Mouse (Mus musculus) MEL (cell line): ENCODE data around the gene Pla2g12a. TPM values are rescaled to one million over a fixed set of nuclear protein-coding genes. Genes with fewer than 3 reads are reported as not detected.

ENCODE experiments used
- DNase-seq: peaks from one replicate; pipeline ENCODE4 v3.0.0; 2011; ENCODE audit warnings: low read depth, low spot score
- H3K27ac ChIP-seq: 2 replicates; pipeline ENCODE4 v1.5.1; 2012; ENCODE audit warnings: low read depth, mild to moderate bottlenecking, control low read depth, low read length, moderate library complexity; ENCODE audit not compliant: control insufficient read depth
- H3K27me3 ChIP-seq, 2 experiments: fragments of 150-350 bp in 1 of 2; sonication (generic) in 1 of 2; 2 replicates each; pipeline ENCODE4 v1.6.1; 2012; ENCODE audit warnings: low read length in 2 of 2, mild to moderate bottlenecking in 2 of 2, improper control_type of control experiment in 1 of 2, moderate library complexity in 1 of 2; ENCODE audit not compliant: insufficient read depth in 2 of 2, control insufficient read depth in 1 of 2
- H3K36me3 ChIP-seq, 2 experiments: 2 replicates each; pipeline ENCODE4 v1.6.1; 2012 to 2014; ENCODE audit warnings: low read length in 2 of 2, improper control_type of control experiment in 1 of 2, inconsistent platforms in 1 of 2, mild to moderate bottlenecking in 1 of 2; ENCODE audit not compliant: insufficient read depth in 2 of 2, control insufficient read depth in 1 of 2
- H3K4me1 ChIP-seq, 2 experiments: fragments of 150-350 bp in 1 of 2; sonication (generic) in 1 of 2; 2 replicates each; pipeline ENCODE4 v1.6.1; 2012; ENCODE audit warnings: low read length in 2 of 2, improper control_type of control experiment in 1 of 2, mild to moderate bottlenecking in 1 of 2; ENCODE audit not compliant: insufficient read depth in 2 of 2, control insufficient read depth in 1 of 2
- H3K4me3 ChIP-seq, 2 experiments: fragments of 150-350 bp in 1 of 2; sonication (generic) in 1 of 2; 2 replicates each; pipeline ENCODE4 v1.5.1; 2012; ENCODE audit warnings: low read depth in 2 of 2, low read length in 2 of 2, mild to moderate bottlenecking in 2 of 2, moderate library complexity in 2 of 2, control low read depth in 1 of 2, improper control_type of control experiment in 1 of 2; ENCODE audit not compliant: control insufficient read depth in 1 of 2, insufficient read depth in 1 of 2
- H3K79me2 ChIP-seq: 2 replicates; pipeline ENCODE4 v1.6.1; 2012; ENCODE audit warnings: mild to moderate bottlenecking, low read length, moderate library complexity; ENCODE audit not compliant: control insufficient read depth, poor library complexity, insufficient read depth
- H3K9ac ChIP-seq: 2 replicates; pipeline ENCODE4 v1.6.1; 2012; ENCODE audit warnings: low read depth, mild to moderate bottlenecking, control low read depth, low read length, moderate library complexity; ENCODE audit not compliant: control insufficient read depth, poor library complexity, severe bottlenecking
- H3K9me3 ChIP-seq: fragments of 150-350 bp; sonication (generic); replicated peaks from 2 replicates; pipeline ENCODE4 v1.6.1; 2012; ENCODE audit warnings: mild to moderate bottlenecking, low read length, improper control_type of control experiment, moderate library complexity; ENCODE audit not compliant: insufficient read depth
- BHLHE40 ChIP-seq: IDR thresholded peaks from 2 replicates; pipeline ENCODE4 v1.6.1; 2012; ENCODE audit warnings: low read depth, mild to moderate bottlenecking, inconsistent platforms, low read length, improper control_type of control experiment, borderline replicate concordance
- E2F4 ChIP-seq: IDR thresholded peaks from 2 replicates; pipeline ENCODE4 v1.6.1; 2011; ENCODE audit warnings: low read depth, low read length, improper control_type of control experiment, borderline replicate concordance
- ELF1 ChIP-seq: IDR thresholded peaks from 2 replicates; pipeline ENCODE4 v1.6.1; 2014; ENCODE audit warnings: low read depth, mild to moderate bottlenecking, inconsistent platforms, low read length, improper control_type of control experiment, moderate library complexity
- EP300 ChIP-seq, 2 experiments: IDR thresholded peaks; 2 replicates each; pipeline ENCODE4 v1.6.1; 2011; ENCODE audit warnings: improper control_type of control experiment in 2 of 2, low read length in 2 of 2, low read depth in 1 of 2, mild to moderate bottlenecking in 1 of 2
- ETS1 ChIP-seq: IDR thresholded peaks from 2 replicates; pipeline ENCODE4 v1.6.1; 2012; ENCODE audit warnings: low read depth, mild to moderate bottlenecking, inconsistent platforms, low read length, improper control_type of control experiment, moderate library complexity
- GABPA ChIP-seq: IDR thresholded peaks from 2 replicates; pipeline ENCODE4 v1.6.1; 2012; ENCODE audit warnings: low read depth, mild to moderate bottlenecking, inconsistent platforms, low read length, improper control_type of control experiment, moderate library complexity
- GATA1 ChIP-seq: IDR thresholded peaks from 2 replicates; pipeline ENCODE4 v1.6.1; 2011; ENCODE audit warnings: low read depth, low read length, improper control_type of control experiment
- HCFC1 ChIP-seq: IDR thresholded peaks from 2 replicates; pipeline ENCODE4 v1.6.1; 2012; ENCODE audit warnings: low read depth, mild to moderate bottlenecking, inconsistent platforms, low read length, improper control_type of control experiment, moderate library complexity
- MAX ChIP-seq: IDR thresholded peaks from 2 replicates; pipeline ENCODE4 v1.6.1; 2011; ENCODE audit warnings: low read length, improper control_type of control experiment
- MXI1 ChIP-seq: IDR thresholded peaks from 2 replicates; pipeline ENCODE4 v1.6.1; 2011; ENCODE audit warnings: mild to moderate bottlenecking, low read depth, low read length, improper control_type of control experiment
- MYB ChIP-seq: IDR thresholded peaks from 2 replicates; pipeline ENCODE4 v1.6.1; 2011; ENCODE audit warnings: mild to moderate bottlenecking, low read depth, low read length, improper control_type of control experiment
- POLR2A ChIP-seq, 2 experiments: IDR thresholded peaks; 2 replicates each; pipeline ENCODE4 v1.6.1; 2011 to 2012; ENCODE audit warnings: low read length in 2 of 2, mild to moderate bottlenecking in 2 of 2, control low read depth in 1 of 2, improper control_type of control experiment in 1 of 2, low read depth in 1 of 2, moderate library complexity in 1 of 2; ENCODE audit not compliant: control insufficient read depth in 1 of 2, insufficient read depth in 1 of 2, poor library complexity in 1 of 2
- POLR2AphosphoS2 ChIP-seq: IDR thresholded peaks from 2 replicates; pipeline ENCODE4 v1.6.1; 2011; ENCODE audit warnings: low read length, improper control_type of control experiment
- POLR2AphosphoS5 ChIP-seq: IDR thresholded peaks from 2 replicates; pipeline ENCODE4 v1.6.1; 2012; ENCODE audit warnings: low read depth, borderline replicate concordance, mild to moderate bottlenecking, inconsistent platforms, low read length, moderate library complexity, mixed read lengths
- RAD21 ChIP-seq: IDR thresholded peaks from 2 replicates; pipeline ENCODE4 v1.6.1; 2011; ENCODE audit warnings: mild to moderate bottlenecking, low read depth, low read length, improper control_type of control experiment
- SMC3 ChIP-seq: IDR thresholded peaks from 2 replicates; pipeline ENCODE4 v1.6.1; 2011; ENCODE audit warnings: low read depth, low read length, improper control_type of control experiment
- TAL1 ChIP-seq: IDR thresholded peaks from 2 replicates; pipeline ENCODE4 v1.6.1; 2012; ENCODE audit warnings: mild to moderate bottlenecking, inconsistent platforms, low read length, moderate library complexity, mixed read lengths
- USF1 ChIP-seq: IDR thresholded peaks from 2 replicates; pipeline ENCODE4 v1.6.1; 2014; ENCODE audit warnings: low read depth, mild to moderate bottlenecking, inconsistent platforms, low read length, improper control_type of control experiment, moderate library complexity
- USF2 ChIP-seq, 2 experiments: IDR thresholded peaks; 2 replicates each; pipeline ENCODE4 v1.6.1; 2011 to 2012; ENCODE audit warnings: improper control_type of control experiment in 2 of 2, low read length in 2 of 2, borderline replicate concordance in 1 of 2, inconsistent platforms in 1 of 2, low read depth in 1 of 2, mild to moderate bottlenecking in 1 of 2; ENCODE audit not compliant: insufficient read depth in 1 of 2
- ZMIZ1 ChIP-seq: IDR thresholded peaks from 2 replicates; pipeline ENCODE4 v1.6.1; 2012; ENCODE audit warnings: low read depth, mild to moderate bottlenecking, inconsistent platforms, low read length, improper control_type of control experiment, moderate library complexity
- polyA plus RNA-seq, 2 experiments: library from polyadenylated mRNA; stranded (reverse) in 1 of 2; unstranded in 1 of 2; fragments of >175 nt in 1 of 2; fragments of >200 nt in 1 of 2; gene quantifications; 2 replicates each; pipeline versions ENCODE4 v1.2.1 to v1.2.4; 2012; ENCODE audit warnings: low replicate concordance in 2 of 2, low read depth in 1 of 2; ENCODE audit not compliant: insufficient read length in 2 of 2, insufficient read depth in 1 of 2, missing spikeins in 1 of 2
- total RNA-seq: library from RNA; depleted of rRNA; stranded (reverse); fragments of 300-350 nt; gene quantifications from 2 replicates; pipeline ENCODE4 v1.2.3, GENCODE M21; 2012

The Pla2g12a gene
- total and polyA plus RNA-seq, 3 experiments = 89.8 to 251 (median 93.5) TPM

GRCm38 (mm10) chr3:129885577-129885976, 7.2 kb downstream of the Pla2g12a start (continued):
- TF ChIP-seq ETS1 (peak; percentile 63; the same call in 1 of the 2 replicates), ZMIZ1 (no peak)

GRCm38 (mm10) chr3:129886430-129886829, 8.0 kb downstream of the Pla2g12a start:
- Histone ChIP-seq H3K4me3 (no peak overlapping the region), H3K27me3 (no peaks in the 10 kb centered on the region), H3K36me3 (peaks cover 8 to 23% of the 10 kb centered on the region in 2 experiments), H3K27ac (no peak overlapping the region), H3K9me3 (no peaks in the 10 kb centered on the region), H3K9ac (no peak overlapping the region), H3K4me1 (peaks cover 1 to 10% of the 10 kb centered on the region in 2 experiments), H3K79me2 (peaks cover 15% of the 10 kb centered on the region)
- no peak for TF ChIP-seq ETS1
- TF ChIP-seq EP300 (IDR thresholded peaks at IDR 0.05; ENCODE audit: low read depth in 1 of 2, low read length in 2 of 2) = no peak
- no peak for TF ChIP-seq MYB
- TF ChIP-seq ZMIZ1 = no peak
- no peak for TF ChIP-seq TAL1
- TF ChIP-seq USF1 = no peak
- no peak for TF ChIP-seq GATA1
- no peak for TF ChIP-seq HCFC1
- TF ChIP-seq ELF1 = no peak
- no peak for TF ChIP-seq MAX
- TF ChIP-seq SMC3 = no peak
- no peak for TF ChIP-seq POLR2AphosphoS5
- no peak for TF ChIP-seq POLR2AphosphoS2
- no peak for TF ChIP-seq RAD21
- no peak for TF ChIP-seq GABPA
- TF ChIP-seq BHLHE40 = no peak
- TF ChIP-seq POLR2A (IDR thresholded peaks at IDR 0.05; ENCODE audit: control insufficient read depth in 1 of 2, insufficient read depth in 1 of 2, low read depth in 1 of 2, low read length in 2 of 2, poor library complexity in 1 of 2) = no peak
- no peak for TF ChIP-seq MXI1
- no peak for DNase-seq

GRCm38 (mm10) chr3:129887779-129888517, 9.5 kb downstream of the Pla2g12a start:
- no peak overlapping the region for H3K27ac ChIP-seq
- no peak for DNase-seq
- H3K79me2 ChIP-seq = peaks cover 8% of the 10 kb centered on the region; the same call in 1 of the 2 replicates
- H3K4me1 ChIP-seq = peaks cover 0 to 4% of the 10 kb centered on the region in 2 experiments; a peak in 1 of 4 replicates
- H3K27me3 ChIP-seq = no peaks in the 10 kb centered on the region
- H3K4me3 ChIP-seq = no peak overlapping the region
- no peak overlapping the region for H3K9ac ChIP-seq
- H3K36me3 ChIP-seq = peaks cover 2 to 29% of the 10 kb centered on the region in 2 experiments; a peak in 3 of 4 replicates
- TF ChIP-seq MYB (no peak), USF2 (IDR thresholded peaks at IDR 0.05; ENCODE audit: borderline replicate concordance in 1 of 2, insufficient read depth in 1 of 2, low read depth in 1 of 2, low read length in 2 of 2) (no peak), POLR2A (IDR thresholded peaks at IDR 0.05; ENCODE audit: control insufficient read depth in 1 of 2, insufficient read depth in 1 of 2, low read depth in 1 of 2, low read length in 2 of 2, poor library complexity in 1 of 2) (no peak), EP300 (IDR thresholded peaks at IDR 0.05; ENCODE audit: low read depth in 1 of 2, low read length in 2 of 2) (no peak), GABPA (no peak), E2F4 (no peak), ETS1 (no peak)
- no peaks in the 10 kb centered on the region for H3K9me3 ChIP-seq
